Mouse (Mus musculus) C2C12 (cell line): ENCODE measurements around the gene Id1.

ENCODE experiments used
- CEBPB ChIP-seq: IDR thresholded peaks from one replicate; pipeline ENCODE4 v1.6.1; 2011; ENCODE audit warnings: low read depth, mild to moderate bottlenecking, control low read depth, moderate library complexity
- CTCF ChIP-seq: IDR thresholded peaks from one replicate; pipeline ENCODE4 v1.5.1; 2011; ENCODE audit not compliant: control insufficient read depth, insufficient read depth, insufficient read length
- FOSL1 ChIP-seq: IDR thresholded peaks from one replicate; pipeline ENCODE4 v1.8.0; 2011; ENCODE audit warnings: mild to moderate bottlenecking, low read length; ENCODE audit not compliant: poor library complexity, insufficient read depth, severe bottlenecking
- MAX ChIP-seq: IDR thresholded peaks from one replicate; pipeline ENCODE4 v1.6.1; 2011; ENCODE audit warnings: mild to moderate bottlenecking, control low read depth
- MYOG ChIP-seq: IDR thresholded peaks from one replicate; pipeline ENCODE4 v1.6.1; 2011; ENCODE audit not compliant: control insufficient read depth, insufficient read length; ENCODE audit errors: extremely low read depth
- USF1 ChIP-seq: IDR thresholded peaks from one replicate; pipeline ENCODE4 v1.6.1; 2011; ENCODE audit warnings: low read depth, mild to moderate bottlenecking, control low read depth, moderate library complexity

GRCm38 (mm10) chr2:152785446-152786350, 49.6 kb downstream of the Id1 start:
- no peak for TF ChIP-seq CTCF
- TF ChIP-seq USF1: no peak
- TF ChIP-seq MYOG: no peak
- TF ChIP-seq FOSL1: no peak
- no peak for TF ChIP-seq MAX
- no peak for TF ChIP-seq CEBPB
